13 mouse cellular contexts compared by ENCODE assay signal in the genomic region with DNA sequence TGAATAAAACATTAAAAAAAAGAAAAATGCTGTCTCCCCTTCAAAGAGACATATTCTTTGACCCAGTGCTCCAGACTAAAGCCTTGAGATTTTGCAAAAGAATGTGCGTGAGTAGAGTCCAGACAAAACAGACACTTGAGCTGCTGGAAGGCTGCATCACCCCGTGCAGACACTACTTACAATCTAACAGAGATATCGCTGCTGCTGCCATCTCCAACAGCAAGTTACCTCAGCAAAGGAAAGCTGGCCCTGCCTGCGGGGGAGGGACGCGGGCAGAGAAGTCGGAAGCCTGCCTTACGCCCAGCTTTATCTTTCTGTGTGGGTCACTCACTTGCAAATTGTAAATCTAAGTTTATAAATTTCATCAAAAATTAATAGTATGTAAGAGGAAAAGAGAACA. TPM values are rescaled to one million over a fixed set of nuclear protein-coding genes. Genes with fewer than 3 reads are reported as not detected.
DNase-seq lines count a peak whose midpoint lies in the region; ATAC-seq and TF ChIP-seq lines count a peak whose summit lies in the region.
"Had no signal": no experiment of that assay in that cellular context is flagged by ENCODE, and none has a peak within 500 bp of the region (broad histone marks: within the 10 kb centered on the region; RNA-seq: fewer than 3 reads in every experiment).

No protein-coding gene starts in this region.

- DNase-seq in forebrain, embryonic 14.5 days (ENCODE audit: low spot score): peak; percentile 19
- no peak for DNase-seq in midbrain, embryonic 11.5 days (ENCODE audit: low spot score, missing footprints)
- no peak for DNase-seq in midbrain, postnatal 0 days (ENCODE audit: low spot score)
- DNase-seq in brain, embryonic 14.5 days (ENCODE audit: low read depth): peak; percentile 55
- no peak for DNase-seq in urinary bladder, adult 2 months (ENCODE audit: low spot score)
- DNase-seq: cerebellum, postnatal 36 days; heart, adult 2 months; kidney, postnatal 36 days had no signal

- TF ChIP-seq POLR2A in brain, embryonic 14.5 days (IDR thresholded peaks at IDR 0.05; ENCODE audit: borderline replicate concordance, extremely low read depth, insufficient read depth, insufficient read length, poor library complexity, severe bottlenecking): no peak

- 28% methylated on average over 8 of the region's 8 CpGs for WGBS in forebrain, embryonic 14.5 days
- 19% methylated on average over 8 of the region's 8 CpGs for WGBS in forebrain, embryonic 15.5 days
- 14% methylated on average over 8 of the region's 8 CpGs for WGBS in midbrain, embryonic 11.5 days
- WGBS in midbrain, postnatal 0 days: 20% methylated on average over 8 of the region's 8 CpGs
- WGBS in intestine, embryonic 15.5 days: 44% methylated on average over 8 of the region's 8 CpGs

- no peak for TF ChIP-seq CTCF in midbrain, postnatal 0 days (IDR thresholded peaks at IDR 0.05)
- TF ChIP-seq CTCF in brain, embryonic 14.5 days (IDR thresholded peaks at IDR 0.05; ENCODE audit: borderline replicate concordance, extremely low read depth, insufficient read depth, insufficient read length): no peak

- no peaks in the 10 kb centered on the region; the same call in none of the 2 replicates for H3K4me1 ChIP-seq in forebrain, embryonic 14.5 days (ENCODE audit: control insufficient read depth, insufficient read depth, low read length)
- peaks cover 11% of the 10 kb centered on the region; the same call in 1 of the 2 replicates for H3K4me1 ChIP-seq in forebrain, embryonic 15.5 days
- peaks cover 9% of the 10 kb centered on the region for H3K4me1 ChIP-seq in midbrain, embryonic 11.5 days (ENCODE audit: control insufficient read depth, insufficient read depth, low read length)
- 0 out of 2 replicates have a peak, but pooled peaks cover 3% of the 10 kb centered on the region for H3K4me1 ChIP-seq in midbrain, postnatal 0 days (ENCODE audit: insufficient read depth, low read length)
- H3K4me1 ChIP-seq in intestine, embryonic 15.5 days (replicated peaks): no peaks in the 10 kb centered on the region
- H3K4me1 ChIP-seq: lung, embryonic 15.5 days had no signal

- H3K36me3 ChIP-seq in forebrain, embryonic 14.5 days (ENCODE audit: control insufficient read depth, insufficient read depth, low read length): no peaks in the 10 kb centered on the region
- H3K36me3 ChIP-seq in forebrain, embryonic 15.5 days: no peaks in the 10 kb centered on the region
- H3K36me3 ChIP-seq in midbrain, embryonic 11.5 days (ENCODE audit: control insufficient read depth, insufficient read depth, low read length): no peaks in the 10 kb centered on the region
- H3K36me3 ChIP-seq in midbrain, postnatal 0 days (ENCODE audit: insufficient read depth, low read length): no peaks in the 10 kb centered on the region
- no peaks in the 10 kb centered on the region for H3K36me3 ChIP-seq in intestine, embryonic 15.5 days
- H3K36me3 ChIP-seq: lung, embryonic 15.5 days had no signal

- no peak for ATAC-seq in forebrain, embryonic 14.5 days
- ATAC-seq in forebrain, embryonic 15.5 days (replicated peaks): no peak
- peak; percentile 31 for ATAC-seq in midbrain, embryonic 11.5 days (ENCODE audit: low FRiP score)
- no peak for ATAC-seq in midbrain, postnatal 0 days (ENCODE audit: low FRiP score)
- ATAC-seq in megakaryocyte-erythroid progenitor cell, adult 5-6 weeks (replicated peaks; ENCODE audit: low FRiP score, low TSS enrichment, poor library complexity, severe bottlenecking): peak; percentile 33; the same call in 1 of the 2 replicates
- no peak for ATAC-seq in intestine, embryonic 15.5 days
- ATAC-seq: Patski had no signal

- H3K27me3 ChIP-seq in forebrain, embryonic 14.5 days (replicated peaks; ENCODE audit: control insufficient read depth, insufficient read depth, low read length): no peaks in the 10 kb centered on the region
- no peaks in the 10 kb centered on the region for H3K27me3 ChIP-seq in forebrain, embryonic 15.5 days
- H3K27me3 ChIP-seq in midbrain, embryonic 11.5 days (ENCODE audit: control insufficient read depth, insufficient read depth, low read length): no peaks in the 10 kb centered on the region
- H3K27me3 ChIP-seq in midbrain, postnatal 0 days (ENCODE audit: insufficient read depth, low read length): no peaks in the 10 kb centered on the region
- H3K27me3 ChIP-seq in intestine, embryonic 15.5 days (replicated peaks): no peaks in the 10 kb centered on the region
- H3K27me3 ChIP-seq: lung, embryonic 15.5 days; Patski had no signal

- H3K4me2 ChIP-seq in forebrain, embryonic 14.5 days (ENCODE audit: low read length): no peak overlapping the region
- H3K4me2 ChIP-seq in forebrain, embryonic 15.5 days (replicated peaks): no peak overlapping the region
- H3K4me2 ChIP-seq in midbrain, embryonic 11.5 days: no peak overlapping the region
- H3K4me2 ChIP-seq in midbrain, postnatal 0 days (ENCODE audit: low read depth, low read length, poor library complexity, severe bottlenecking): no peak overlapping the region
- H3K4me2 ChIP-seq in intestine, embryonic 15.5 days (replicated peaks): no peak overlapping the region
- H3K4me2 ChIP-seq: lung, embryonic 15.5 days had no signal

- H3K27ac ChIP-seq in forebrain, embryonic 14.5 days (ENCODE audit: low read depth, low read length): no peak overlapping the region
- no peak overlapping the region for H3K27ac ChIP-seq in forebrain, embryonic 15.5 days (replicated peaks)
- H3K27ac ChIP-seq in midbrain, embryonic 11.5 days (ENCODE audit: low read depth, low read length): no peak overlapping the region
- no peak overlapping the region for H3K27ac ChIP-seq in midbrain, postnatal 0 days (ENCODE audit: low read depth, low read length)
- no peak overlapping the region for H3K27ac ChIP-seq in intestine, embryonic 15.5 days
- H3K27ac ChIP-seq: heart, adult 2 months; lung, embryonic 15.5 days had no signal

- no peaks in the 10 kb centered on the region for H3K9me3 ChIP-seq in forebrain, embryonic 14.5 days (replicated peaks; ENCODE audit: control insufficient read depth, low read length)
- no peaks in the 10 kb centered on the region for H3K9me3 ChIP-seq in forebrain, embryonic 15.5 days
- H3K9me3 ChIP-seq in midbrain, embryonic 11.5 days (ENCODE audit: control insufficient read depth, low read length): no peaks in the 10 kb centered on the region
- H3K9me3 ChIP-seq in midbrain, postnatal 0 days (ENCODE audit: low read length): no peaks in the 10 kb centered on the region
- no peaks in the 10 kb centered on the region for H3K9me3 ChIP-seq in intestine, embryonic 15.5 days
- H3K9me3 ChIP-seq: lung, embryonic 15.5 days had no signal

- H3K4me3 ChIP-seq in forebrain, embryonic 14.5 days (ENCODE audit: low read depth, low read length): no peak overlapping the region
- no peak overlapping the region for H3K4me3 ChIP-seq in forebrain, embryonic 15.5 days
- H3K4me3 ChIP-seq in midbrain, embryonic 11.5 days (ENCODE audit: low read depth, low read length): no peak overlapping the region
- no peak overlapping the region for H3K4me3 ChIP-seq in midbrain, postnatal 0 days (ENCODE audit: low read depth, low read length)
- no peak overlapping the region for H3K4me3 ChIP-seq in intestine, embryonic 15.5 days (replicated peaks)
- H3K4me3 ChIP-seq: heart, adult 2 months; lung, embryonic 15.5 days had no signal

- H3K9ac ChIP-seq in forebrain, embryonic 14.5 days (ENCODE audit: low read length): no peak overlapping the region
- H3K9ac ChIP-seq in forebrain, embryonic 15.5 days (replicated peaks): no peak overlapping the region
- no peak overlapping the region for H3K9ac ChIP-seq in midbrain, embryonic 11.5 days (ENCODE audit: low read length)
- H3K9ac ChIP-seq in midbrain, postnatal 0 days (replicated peaks; ENCODE audit: low read length, poor library complexity, severe bottlenecking): no peak overlapping the region
- H3K9ac ChIP-seq in intestine, embryonic 15.5 days: no peak overlapping the region
- H3K9ac ChIP-seq: lung, embryonic 15.5 days had no signal

RNA-seq across cellular contexts. Expression of gene Ndufs4, which starts 45.1 kb away (rescaled TPM):
- 350 and 406 TPM in 2 replicates for polyA plus RNA-seq in forebrain, embryonic 14.5 days (2014; fragmentation: Nextera tagmentation; extraction: Ambion mirVana)
- polyA plus RNA-seq in forebrain, embryonic 15.5 days (2015; fragmentation: Nextera tagmentation; extraction: Ambion mirVana): 329 and 341 TPM in 2 replicates
- 340 and 357 TPM in 2 replicates for polyA plus RNA-seq in midbrain, embryonic 11.5 days (2014; fragmentation: Nextera tagmentation; extraction: Ambion mirVana)
- 36.4 and 68.0 TPM in 2 replicates for total RNA-seq in midbrain, postnatal 0 days (2014; rRNA removed)
- 405 and 414 TPM in 2 replicates for polyA plus RNA-seq in midbrain, postnatal 0 days (2015; fragmentation: Nextera tagmentation; extraction: Ambion mirVana)
- polyA plus RNA-seq in brain, embryonic 14.5 days (2012; rRNA removed): 90.4 and 103 TPM in 2 replicates
- total RNA-seq in megakaryocyte-erythroid progenitor cell, adult 5-6 weeks (2014; fragmentation: Nextera tagmentation): 142 and 143 TPM in 2 replicates
- 146 and 202 TPM in 2 replicates for total RNA-seq in megakaryocyte-erythroid progenitor cell, adult 5-6 weeks (2017)
- polyA plus RNA-seq in urinary bladder, adult 2 months (2012; rRNA removed): 88.2 and 90.7 TPM in 2 replicates
- 312 and 315 TPM in 2 replicates for polyA plus RNA-seq in intestine, embryonic 15.5 days (2015; fragmentation: Nextera tagmentation; extraction: Ambion mirVana)

Comparison
In these comparisons a context has a peak if more than half of its experiments do, and no peak if none do; other contexts are left out.
1. ATAC-seq: peak in midbrain, embryonic 11.5 days (single experiment) and megakaryocyte-erythroid progenitor cell, adult 5-6 weeks (single experiment); none in forebrain, embryonic 14.5 days (single experiment), forebrain, embryonic 15.5 days (single experiment), midbrain, postnatal 0 days (single experiment) and intestine, embryonic 15.5 days (single experiment).
2. DNase-seq: peak in forebrain, embryonic 14.5 days (single experiment) and brain, embryonic 14.5 days (single experiment); none in midbrain, embryonic 11.5 days (single experiment), midbrain, postnatal 0 days (single experiment) and urinary bladder, adult 2 months (single experiment).